Comparison of ENCODE assay signal across 8 mouse cellular contexts in the genomic region with DNA sequence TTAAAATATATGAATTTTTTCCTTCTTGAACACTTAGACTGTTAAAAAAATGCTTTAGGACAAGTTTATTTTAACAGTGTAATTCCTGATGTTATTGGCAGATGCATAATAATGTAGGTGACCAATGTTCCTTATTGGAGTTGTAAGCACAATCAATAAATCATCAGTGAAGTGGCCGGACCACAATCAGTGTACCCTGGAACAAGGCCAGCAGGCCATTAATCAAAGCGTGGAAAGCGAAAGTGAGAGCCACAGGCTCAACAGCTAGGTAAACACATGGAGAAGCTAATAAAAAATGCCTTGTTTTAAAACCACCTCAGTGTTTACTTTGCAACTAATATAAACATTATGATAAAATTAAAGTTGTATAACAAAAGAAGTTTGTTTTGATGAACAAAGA.
DNase-seq lines count a peak whose midpoint lies in the region; ATAC-seq and TF ChIP-seq lines count a peak whose summit lies in the region.

No protein-coding gene starts in this region.

- H3K4me3 ChIP-seq in kidney, adult 2 months (ENCODE audit: insufficient read depth, low read depth, low read length), result no peak overlapping the region

- DNase-seq in cerebellum, postnatal 14 days, result peak; percentile 33 to 38
- DNase-seq in cerebellum, postnatal 36 days, result no peak
- peak; percentile 82 for DNase-seq in adrenal gland, postnatal 14 days
- peak; percentile 74 for DNase-seq in kidney, adult 2 months
- DNase-seq in mesoderm, embryonic 11.5 days (ENCODE audit: low read depth, low spot score), result peak; percentile 82
- DNase-seq in frontal cortex, postnatal 25 days (ENCODE audit: low spot score in 2 of 2), result no peak
- DNase-seq in cerebellum, adult 11 months, result no peak

- WGBS in kidney, adult 2 months, result 6% methylated on average over 3 of the region's 3 CpGs

- H3K4me1 ChIP-seq in kidney, adult 2 months (ENCODE audit: control insufficient read depth, insufficient read depth, low read length), result no peaks in the 10 kb centered on the region

- H3K27ac ChIP-seq in kidney, adult 2 months (ENCODE audit: insufficient read depth, low read depth, low read length), result no peak overlapping the region

- H3K27me3 ChIP-seq in kidney, adult 2 months (replicated peaks; ENCODE audit: control insufficient read depth, insufficient read depth, low read length), result no peaks in the 10 kb centered on the region

- no peak for ATAC-seq in monocyte, adult 5-6 weeks (replicated peaks; ENCODE audit: insufficient number of reproducible peaks, low FRiP score, low TSS enrichment, poor library complexity, severe bottlenecking)

- TF ChIP-seq POLR2A in kidney, adult 2 months (IDR thresholded peaks at IDR 0.05; ENCODE audit: low read depth, low read length), result no peak

- H3K36me3 ChIP-seq in kidney, adult 2 months (ENCODE audit: control insufficient read depth, insufficient read depth, low read length), result no peaks in the 10 kb centered on the region

- TF ChIP-seq CTCF in kidney, adult 2 months (conservative IDR thresholded peaks at IDR 0.05; ENCODE audit: insufficient read depth, insufficient read length, low read depth, low read length), result no peak

Comparison
In these comparisons a context has a peak if more than half of its experiments do, and no peak if none do; other contexts are left out.
1. DNase-seq: peak in cerebellum, postnatal 14 days (2 of 2), adrenal gland, postnatal 14 days (single experiment), kidney, adult 2 months (single experiment) and mesoderm, embryonic 11.5 days (single experiment); none in cerebellum, postnatal 36 days (0 of 2), frontal cortex, postnatal 25 days (0 of 2) and cerebellum, adult 11 months (single experiment).